Mouse (Mus musculus) CD4-positive, CD25-positive, alpha-beta regulatory T cell, adult 2 months (primary cell): ENCODE data around the gene Stk32b.

Experiments used
- DNase-seq: peaks from one replicate; pipeline ENCODE4 v3.0.0-alpha.2; 2012; ENCODE audit warnings: low read depth, low spot score

Stk32b gene

DNA sequence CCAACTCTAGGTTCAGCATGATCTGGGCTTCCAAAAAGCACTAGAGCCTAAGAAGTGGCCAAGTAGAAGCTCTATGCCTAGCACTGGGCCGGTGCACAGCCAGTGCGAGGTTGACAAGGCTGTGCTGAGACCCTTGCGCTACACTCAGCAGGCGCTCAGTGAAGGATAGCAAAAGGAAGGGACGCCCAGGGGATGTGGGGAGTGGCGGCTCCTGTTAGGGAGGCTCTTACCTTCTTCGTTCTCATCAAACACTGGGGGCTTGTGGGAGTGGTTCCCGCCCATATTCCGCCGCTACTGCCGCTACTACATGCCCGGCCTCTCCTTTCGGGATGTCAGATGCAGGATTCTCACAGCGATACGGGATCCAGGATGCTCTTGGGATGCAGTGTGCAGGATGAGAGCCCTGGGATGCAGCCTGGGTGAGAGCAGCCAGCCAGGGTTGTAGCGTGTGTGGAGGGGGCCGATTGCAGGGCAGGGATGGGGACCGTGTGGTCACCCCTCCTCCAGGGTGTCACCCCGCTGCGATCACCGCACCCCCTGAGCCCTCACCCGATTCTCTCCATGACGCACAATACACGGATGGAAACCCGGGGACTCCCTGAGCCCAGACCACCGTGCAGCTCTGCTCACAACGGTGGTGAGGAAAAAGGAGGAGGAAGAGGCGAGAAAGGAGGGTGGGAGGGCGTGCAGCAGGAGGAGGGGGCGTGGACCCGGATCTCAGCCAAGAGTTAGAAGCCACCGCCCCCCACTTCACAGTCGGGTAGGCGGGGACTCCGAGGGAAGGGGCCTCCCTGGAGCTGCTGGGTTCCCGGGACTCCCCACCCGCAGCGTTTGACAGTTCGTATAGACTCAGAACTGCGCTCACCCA is at the start of gene Stk32b:
Gene Stk32b, minus strand, starts transcription at position 667 of the 868 bp plus-strand sequence.
- DNase-seq, result no peak

GRCm38 (mm10) chr5:37765851-37766250 is 48.9 kb upstream of the Stk32b start:
- DNase-seq, result no peak

- no peak for DNase-seq
Measured at GRCm38 (mm10) chr5:37762046-37762445, 45.1 kb upstream of the Stk32b start.

DNA sequence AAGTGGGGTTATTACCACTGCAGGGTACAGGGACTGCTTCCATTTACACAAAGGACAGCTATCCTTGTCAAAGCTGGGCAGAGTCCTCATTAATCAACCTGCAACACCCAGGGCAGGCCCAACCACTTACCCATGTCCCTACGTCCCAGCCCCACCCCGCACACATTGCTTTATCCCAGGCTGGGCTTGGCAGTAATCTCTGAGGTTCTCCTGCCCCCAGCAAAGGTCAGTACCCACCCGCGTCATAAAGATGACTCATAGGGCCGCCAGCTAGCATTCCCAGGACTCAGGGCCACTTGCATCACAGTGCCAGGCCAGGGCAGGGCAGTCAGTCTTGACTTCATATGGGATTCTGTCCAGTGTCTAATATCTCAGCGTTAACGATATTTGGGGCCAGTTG is 36.4 kb upstream of the Stk32b start:
- no peak for DNase-seq

DNA sequence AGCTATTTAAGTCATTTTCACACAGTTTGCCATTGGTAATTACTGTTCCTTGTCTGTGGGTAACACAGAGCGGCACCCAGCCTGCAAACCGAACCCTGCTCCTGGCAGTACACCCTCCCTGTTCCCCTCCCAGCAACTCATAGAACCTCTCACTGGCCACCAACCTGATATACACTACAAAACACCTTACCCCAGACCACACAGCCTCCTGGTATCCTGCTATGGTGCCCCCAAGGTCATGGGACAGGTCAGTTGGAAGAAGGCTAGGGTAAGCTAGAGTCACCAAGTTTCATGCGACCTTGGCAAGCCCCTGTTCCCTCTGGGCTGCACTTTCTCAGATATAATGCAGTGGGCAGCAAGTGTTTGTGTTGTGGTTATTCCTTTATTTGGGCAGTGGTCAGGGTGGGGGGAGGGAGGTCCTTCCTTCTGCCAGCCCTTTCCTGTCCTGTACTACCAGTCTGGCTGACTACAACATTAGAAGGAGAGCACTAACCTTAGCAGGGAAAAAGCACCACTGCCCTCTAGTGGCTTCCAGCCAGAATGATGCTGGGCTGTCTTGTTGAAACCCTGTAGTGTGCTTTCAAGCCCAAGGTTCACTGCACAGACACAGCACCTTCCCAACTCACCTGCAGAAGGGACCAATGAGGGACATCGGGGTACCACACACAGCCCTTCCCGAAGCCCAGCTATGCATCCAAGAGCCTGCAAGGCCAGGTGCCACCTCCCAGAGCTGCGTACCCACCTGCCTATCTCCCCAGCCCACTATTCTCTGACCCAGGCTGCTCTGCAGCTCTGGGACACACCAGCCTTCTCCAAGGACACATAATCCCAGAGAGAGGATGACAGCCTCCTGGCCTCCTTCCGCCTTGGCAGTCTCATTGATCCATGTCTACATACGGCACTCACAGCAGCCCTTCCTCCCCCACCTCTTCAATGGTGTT is 35.3 kb upstream of the Stk32b start:
- no peak for DNase-seq

DNA sequence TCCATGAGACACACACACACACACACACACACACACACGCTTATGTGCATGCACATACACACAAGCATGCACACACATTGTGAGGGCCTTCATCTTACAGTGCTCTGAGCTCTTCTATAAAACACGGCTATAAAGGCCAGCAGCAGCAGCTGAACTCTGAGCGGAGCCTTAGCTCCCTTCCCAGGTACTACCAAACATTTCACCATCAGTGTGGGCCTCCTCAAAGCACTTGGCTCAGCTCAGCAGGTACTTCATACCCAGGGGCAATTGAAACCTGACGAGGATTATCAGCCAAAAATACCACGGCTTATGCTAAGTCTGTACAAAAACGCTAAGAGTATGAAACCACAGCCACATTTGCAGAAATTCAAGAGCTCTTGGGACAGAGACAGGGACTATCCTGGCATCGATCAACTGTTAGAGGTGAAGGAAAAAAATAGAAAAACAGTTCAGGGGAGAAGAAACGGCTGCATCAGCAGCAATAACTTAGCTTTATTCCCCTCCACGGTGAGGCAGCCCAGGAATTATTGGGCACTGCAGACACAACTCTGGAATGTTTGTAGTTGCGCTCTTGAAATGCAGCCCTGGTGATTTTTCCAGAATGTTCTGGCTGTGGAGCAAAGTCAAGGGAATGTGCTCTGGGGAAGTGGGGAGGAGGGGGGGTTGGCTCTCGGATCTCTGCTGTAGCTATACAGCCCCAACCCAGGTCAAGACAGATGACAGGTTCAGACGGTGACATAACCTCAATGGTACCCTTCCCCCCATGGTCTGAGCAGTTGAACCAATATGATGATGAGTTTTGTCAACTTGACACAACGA is 27.1 kb upstream of the Stk32b start:
- no peak for DNase-seq

- no peak for DNase-seq
Measured at GRCm38 (mm10) chr5:37736213-37736612, 19.2 kb upstream of the Stk32b start.

DNA sequence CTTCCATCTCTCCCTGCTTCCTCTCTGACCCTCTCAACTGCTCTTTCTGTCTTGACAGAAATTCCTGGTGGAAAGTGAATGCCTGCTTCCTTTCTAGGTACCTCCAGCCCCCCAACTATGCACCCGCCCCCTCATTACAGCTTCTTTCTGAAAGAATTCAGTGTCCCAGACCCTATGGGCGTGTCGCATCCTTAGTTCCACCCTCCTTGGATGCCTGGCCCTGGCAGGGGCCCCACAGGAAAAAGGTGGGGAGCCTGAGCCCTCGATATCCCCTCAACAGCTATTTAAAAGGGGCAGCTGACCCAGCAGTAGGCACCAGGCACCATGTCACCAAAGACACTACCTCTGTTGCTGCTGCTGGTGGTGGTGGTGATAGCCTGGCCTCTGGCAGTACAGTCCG is 18.3 kb upstream of the Stk32b start, which contains the start of gene Cytl1:
Gene Cytl1, plus strand, starts transcription at position 296 of the 400 bp plus-strand sequence.
- DNase-seq, result no peak

GRCm38 (mm10) chr5:37730781-37731180 is 13.8 kb upstream of the Stk32b start:
- no peak for DNase-seq

GRCm38 (mm10) chr5:37725220-37725886 is 8.4 kb upstream of the Stk32b start:
- DNase-seq, result no peak

DNA sequence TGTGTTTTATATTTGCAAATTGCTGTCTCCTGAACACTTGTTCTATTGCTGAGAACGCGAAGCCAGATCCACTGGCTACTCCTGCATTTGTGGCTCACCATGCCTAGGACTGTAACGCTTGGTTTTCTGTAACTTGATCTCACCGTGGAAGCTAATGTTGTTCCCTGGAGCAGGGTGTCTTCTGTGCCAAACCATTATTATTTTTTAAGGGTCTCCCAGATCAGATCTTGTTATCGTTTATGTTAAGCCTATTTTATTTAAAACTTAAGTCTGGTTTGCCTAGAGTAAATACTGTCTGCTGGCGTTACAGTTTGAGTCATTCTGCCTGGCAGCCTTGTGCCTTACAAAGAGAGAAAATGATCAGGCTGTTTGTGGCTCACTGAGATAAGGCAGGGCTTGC is 3.7 kb upstream of the Stk32b start:
- no peak for DNase-seq

DNA sequence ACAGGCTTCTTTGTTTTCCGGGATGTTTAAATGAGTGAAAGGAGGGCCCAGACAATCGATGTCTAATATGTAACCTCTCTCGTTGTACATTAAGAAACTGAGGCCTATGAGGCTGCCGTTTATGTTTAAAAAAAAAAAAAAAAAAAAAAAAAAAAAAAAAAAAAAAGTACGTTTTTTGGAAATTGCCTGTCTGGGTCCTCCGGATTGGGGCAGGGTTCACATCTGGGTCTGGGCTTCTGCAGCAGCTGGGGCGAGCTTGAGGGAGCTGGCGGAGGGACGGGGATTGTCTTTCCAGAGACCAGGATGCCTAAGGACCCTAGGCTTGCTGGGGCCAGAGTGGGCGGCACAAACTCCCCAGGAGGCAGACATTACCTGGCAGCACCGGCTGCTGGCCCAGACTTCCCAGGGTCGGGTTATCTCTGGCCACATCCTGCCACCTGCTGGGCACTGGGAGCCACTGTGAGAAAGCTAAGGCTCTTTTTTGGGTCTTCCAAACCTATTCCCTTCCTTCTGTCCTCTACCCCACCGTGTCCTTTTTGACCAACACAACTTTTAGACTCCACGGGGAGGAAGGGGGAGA is 503 bp upstream of the Stk32b start:
- DNase-seq, result no peak

- no peak for DNase-seq
Measured at GRCm38 (mm10) chr5:37709257-37709904, 7.6 kb downstream of the Stk32b start.

DNA sequence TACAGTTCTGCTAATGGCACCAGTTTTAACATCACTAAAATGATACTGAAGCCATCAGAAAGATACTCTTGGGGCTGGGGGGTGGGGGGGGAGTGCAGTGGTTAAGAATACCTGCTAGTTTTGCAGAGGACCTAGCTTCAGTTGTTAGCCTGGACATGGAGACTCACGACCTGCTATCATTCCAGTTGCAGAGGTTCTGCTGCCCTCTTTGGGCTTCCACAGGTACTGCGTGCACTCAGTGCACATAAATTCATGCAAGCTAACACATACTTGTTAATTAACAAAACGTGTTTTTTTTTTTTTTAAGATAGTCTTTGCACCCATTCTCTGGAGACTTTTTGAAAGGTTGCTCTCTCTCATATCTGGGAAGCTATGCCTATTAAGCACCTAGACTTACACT is 8.8 kb downstream of the Stk32b start:
- DNase-seq, result no peak

- no peak for DNase-seq
Measured at GRCm38 (mm10) chr5:37704962-37705361, 12.0 kb downstream of the Stk32b start.

- no peak for DNase-seq
Measured at GRCm38 (mm10) chr5:37699757-37700156, 17.2 kb downstream of the Stk32b start.

GRCm38 (mm10) chr5:37697286-37697685 is 19.7 kb downstream of the Stk32b start:
- DNase-seq, result no peak

GRCm38 (mm10) chr5:37695773-37696172 is 21.2 kb downstream of the Stk32b start:
- DNase-seq, result no peak

DNA sequence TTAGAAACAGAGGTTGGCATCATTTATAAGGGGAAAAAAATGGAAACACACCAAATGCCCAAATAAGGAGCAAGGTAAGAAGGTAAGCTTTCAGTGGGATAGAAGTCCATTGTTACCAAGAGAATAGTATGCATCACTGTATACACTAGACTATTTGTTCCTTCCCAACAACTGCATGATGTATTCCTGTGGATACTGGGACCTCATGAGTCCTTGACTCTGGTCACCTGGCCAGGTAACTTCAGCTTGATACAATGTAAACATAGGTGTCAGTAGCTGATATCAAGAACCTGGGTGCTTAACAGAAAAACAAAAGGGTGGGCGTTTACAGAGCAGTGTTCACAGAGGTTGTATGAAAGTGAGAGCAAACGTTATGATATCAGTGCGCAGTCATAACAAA is 24.2 kb downstream of the Stk32b start:
- DNase-seq, result no peak

- DNase-seq, result no peak
Measured at GRCm38 (mm10) chr5:37670781-37671180, 46.2 kb downstream of the Stk32b start.
